Mouse (Mus musculus) olfactory bulb, adult 2 months (tissue): ENCODE measurements at regions not wholly inside any gene's neighbourhood (a gene's known extent, or its start where the extent isn't known, plus 50 kb on each side); places are given as distances from the start of the nearest gene placed in this dataset.

Experiments
- CTCF ChIP-seq: fragments of 200-500 bp; IDR thresholded peaks from 2 replicates; pipeline ENCODE4 v1.5.1; 2012; ENCODE audit warnings: low read depth, mild to moderate bottlenecking, low read length, moderate library complexity; ENCODE audit not compliant: insufficient read depth
- POLR2A ChIP-seq: fragments of 200-500 bp; IDR thresholded peaks from 2 replicates; pipeline ENCODE4 v1.6.1; 2012; ENCODE audit warnings: mild to moderate bottlenecking, low read depth, low read length, moderate library complexity; ENCODE audit not compliant: insufficient read depth

DNA sequence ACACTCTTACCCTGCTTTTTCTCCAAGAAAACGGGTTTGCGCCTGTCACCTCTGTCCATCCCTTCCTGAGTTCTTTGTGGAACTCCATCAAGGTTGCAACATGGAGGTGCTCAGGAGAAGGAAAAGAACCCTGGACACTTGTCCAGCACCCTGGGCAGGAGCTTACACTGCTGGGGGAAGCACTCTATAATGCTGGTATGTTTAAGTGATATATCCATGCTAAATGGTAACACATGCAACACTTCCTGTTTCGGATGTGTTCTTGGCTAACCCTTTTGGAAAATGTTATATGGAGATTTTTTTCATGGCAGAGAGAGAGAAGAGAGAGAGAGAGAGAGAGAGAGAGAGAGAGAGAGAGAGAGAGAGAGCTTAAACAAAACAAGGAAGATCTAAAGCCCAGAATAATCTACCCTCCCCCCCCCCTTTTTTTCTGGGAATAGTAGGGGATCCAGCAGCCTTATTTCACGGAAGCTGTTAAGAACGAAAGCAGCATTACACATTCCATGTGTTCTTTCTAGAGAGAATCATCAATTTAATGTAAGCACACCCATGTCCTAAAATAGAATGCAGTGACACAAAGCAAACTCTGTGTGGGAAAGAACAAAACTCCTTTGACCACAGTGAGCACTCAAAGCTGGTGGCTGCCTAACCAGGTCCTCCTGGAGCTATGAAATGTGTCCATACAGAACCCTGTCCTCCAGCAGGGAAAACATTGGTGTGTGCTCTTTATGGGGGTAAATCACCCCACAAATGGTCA lies 272.6 kb downstream of the Pten start:
- TF ChIP-seq CTCF (no peak), POLR2A (no peak)
